Mouse (Mus musculus): ENCODE measurements around the gene Dlk1.
"Not testable (repeated sequence)": the region's sequence is repeated elsewhere in the genome, so short reads cannot be mapped to it uniquely, and the experiment has no call there.

Dlk1 gene

DNA sequence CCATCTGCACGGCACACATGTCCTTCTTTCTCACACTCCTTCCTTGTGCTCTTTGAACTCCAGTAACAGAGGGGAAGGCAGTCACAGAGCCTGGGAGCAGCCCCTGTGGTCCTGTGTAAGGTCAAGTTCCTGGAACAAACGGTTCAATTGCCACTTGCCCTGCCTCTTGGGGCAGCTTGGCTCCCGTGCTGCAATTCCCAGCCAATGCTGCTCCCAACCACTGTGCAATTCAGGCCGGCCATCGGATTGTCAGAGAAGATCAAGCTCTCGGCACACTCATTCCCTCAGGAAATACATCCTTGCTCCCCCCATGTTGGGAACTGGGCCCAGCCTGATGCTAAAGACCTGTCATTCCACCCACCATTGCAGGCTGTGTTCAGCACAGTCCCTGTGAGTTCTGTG is 21.0 kb downstream of the Dlk1 start:
- DNase-seq (ENCODE audit: low spot score in 2 of 2), result no peak

DNA sequence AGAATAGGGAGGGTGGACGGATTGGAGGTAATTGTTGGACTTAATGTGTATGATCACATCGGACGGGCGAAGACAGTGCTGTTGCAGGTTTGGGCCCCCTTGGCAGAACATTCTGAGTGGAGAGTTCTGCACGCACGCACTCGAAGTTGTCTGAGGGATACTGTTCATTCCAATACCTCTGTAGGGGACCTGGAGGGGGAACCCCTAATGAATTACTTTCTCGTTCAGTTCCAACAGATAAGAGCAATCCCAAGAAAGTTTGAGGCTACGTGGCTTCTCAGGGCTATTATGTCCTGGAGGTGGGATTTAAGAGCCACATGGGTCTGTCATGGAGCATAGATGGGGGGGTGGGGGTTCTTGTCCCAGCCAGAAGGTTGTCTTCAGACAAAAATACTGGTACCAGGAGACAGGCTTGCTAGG is 21.6 kb downstream of the Dlk1 start:
- no peak for DNase-seq (ENCODE audit: low spot score in 2 of 2)

DNA sequence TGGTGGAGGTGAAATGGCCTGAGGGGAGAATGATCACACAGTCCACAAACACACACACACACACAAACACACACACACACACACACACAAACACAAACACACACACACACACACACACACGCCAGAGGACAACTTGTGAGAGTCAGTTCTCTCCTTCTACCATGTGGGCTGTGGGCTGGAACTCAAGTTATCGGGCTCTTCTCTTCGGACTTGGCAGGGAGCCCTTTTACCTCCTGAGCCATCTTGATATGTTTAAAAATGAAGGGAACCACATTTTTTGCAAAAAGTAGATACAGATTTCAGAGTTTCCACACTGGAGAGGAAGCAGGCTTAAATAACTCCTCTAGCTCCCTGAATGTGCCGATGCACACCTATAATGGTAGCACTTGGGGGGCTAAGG is 22.9 kb downstream of the Dlk1 start:
- DNase-seq (ENCODE audit: low spot score in 2 of 2), result peak in 1 of 2 experiments; percentile 2

DNA sequence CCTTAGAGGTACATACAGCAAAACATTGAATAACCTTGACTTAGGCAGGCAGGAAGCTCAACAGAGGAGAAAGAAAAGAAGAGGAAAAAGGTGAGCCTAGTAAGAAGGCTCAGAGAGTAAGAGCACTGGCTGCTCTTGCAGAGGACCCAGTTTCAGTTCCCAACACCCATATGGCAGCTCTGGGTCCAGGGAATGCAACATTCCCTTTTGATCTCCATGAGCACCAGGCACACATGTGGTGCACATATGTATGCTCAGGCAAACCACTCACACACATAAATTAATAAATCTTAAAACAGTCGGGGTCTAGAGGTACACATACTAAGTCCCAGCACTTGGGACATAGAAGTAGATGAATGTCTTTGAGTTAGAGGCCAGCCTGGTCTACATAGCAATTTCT is 33.9 kb downstream of the Dlk1 start:
- DNase-seq (ENCODE audit: low spot score in 2 of 2), result not testable (repeated sequence)

DNA sequence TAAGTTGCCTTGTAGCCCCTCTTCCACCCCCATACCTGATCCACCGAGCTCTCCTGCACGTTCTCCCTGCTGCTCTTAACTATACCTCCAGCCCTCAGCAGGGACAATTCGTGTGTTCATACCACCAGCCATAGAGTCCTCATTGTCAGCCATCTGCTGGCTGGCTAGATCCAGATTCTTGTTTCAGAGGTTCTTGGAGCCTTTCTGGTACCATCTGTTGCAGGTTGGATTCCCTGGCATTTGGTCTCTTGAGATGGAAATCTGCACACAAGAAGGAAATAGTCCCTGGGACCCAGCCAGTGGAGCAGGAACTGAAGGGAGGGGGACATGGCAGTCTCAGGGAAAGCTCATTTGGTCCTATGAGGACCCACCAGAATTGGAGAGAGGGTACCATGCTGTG is 39.1 kb downstream of the Dlk1 start:
- DNase-seq (ENCODE audit: low spot score in 2 of 2), result no peak

DNA sequence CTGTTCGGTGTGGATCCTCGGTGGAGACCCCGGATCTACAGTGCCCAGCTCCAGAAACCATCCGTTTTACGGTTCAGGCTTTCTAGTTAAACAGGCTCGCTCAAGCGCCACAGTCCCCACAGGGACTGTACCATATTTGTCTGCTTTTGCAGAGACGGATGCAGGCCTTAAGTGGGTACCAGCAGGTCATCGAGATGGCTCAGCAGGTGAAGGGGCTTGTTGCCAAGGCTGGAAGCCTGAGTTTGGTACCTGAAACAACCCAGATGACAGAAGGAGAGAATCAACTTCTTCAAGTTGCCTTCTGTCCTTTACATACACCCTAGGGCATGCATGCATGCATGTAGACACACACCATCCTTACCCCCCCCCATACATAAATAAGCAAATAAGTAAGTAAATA is 40.8 kb downstream of the Dlk1 start:
- DNase-seq (ENCODE audit: low spot score in 2 of 2), result no peak

DNA sequence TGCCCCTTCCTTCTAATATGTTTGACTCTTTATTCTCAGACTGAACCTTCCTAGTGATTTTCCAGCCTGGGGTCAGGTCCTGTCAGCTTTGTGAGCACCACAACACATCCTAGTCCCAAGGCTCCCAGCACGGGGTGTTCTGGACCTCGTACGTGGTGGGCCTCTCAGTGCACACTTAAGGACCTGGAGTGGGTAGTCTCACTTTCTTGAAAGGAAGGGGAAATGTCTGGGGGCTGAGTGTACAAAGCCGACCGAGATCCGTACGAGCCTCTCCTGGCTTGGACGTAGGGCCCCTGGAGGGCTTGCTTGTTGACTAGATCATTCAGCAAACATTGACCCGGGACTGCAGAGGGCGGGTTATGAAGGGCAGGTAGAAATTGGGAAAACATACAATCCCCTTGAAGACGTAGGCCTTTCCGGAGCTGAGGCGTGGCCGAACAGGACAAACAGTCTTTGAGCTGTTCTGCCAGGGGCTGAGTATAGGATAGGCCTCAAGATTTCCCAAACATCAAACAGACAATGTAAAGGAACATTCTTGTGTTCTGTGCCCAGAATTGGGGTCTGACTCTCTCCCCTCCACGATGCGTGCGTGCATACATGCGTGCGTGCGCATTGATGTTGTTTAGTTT is 42.5 kb downstream of the Dlk1 start:
- DNase-seq (ENCODE audit: low spot score in 2 of 2), result no peak

DNA sequence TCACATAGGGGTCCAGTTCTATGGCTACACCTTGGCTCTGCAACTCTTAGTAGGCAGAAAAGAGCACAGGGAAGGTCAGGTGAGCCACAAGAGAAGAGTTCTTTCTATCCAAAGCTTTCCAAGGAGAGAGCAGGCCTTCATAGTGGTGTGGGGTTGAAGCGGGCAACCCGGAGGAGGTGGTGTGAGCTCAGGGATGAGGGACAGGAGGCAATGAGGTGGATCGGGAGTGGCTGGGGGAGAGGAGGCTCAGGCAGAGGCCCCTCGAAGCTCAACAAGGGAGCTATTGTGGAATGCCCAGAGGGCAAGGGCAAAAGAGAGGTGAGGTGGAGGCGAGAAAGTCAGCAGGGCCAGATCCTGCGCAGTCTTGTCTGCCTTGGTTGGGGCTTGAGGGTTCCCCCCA is 43.8 kb downstream of the Dlk1 start:
- no peak for DNase-seq (ENCODE audit: low spot score in 2 of 2)

DNA sequence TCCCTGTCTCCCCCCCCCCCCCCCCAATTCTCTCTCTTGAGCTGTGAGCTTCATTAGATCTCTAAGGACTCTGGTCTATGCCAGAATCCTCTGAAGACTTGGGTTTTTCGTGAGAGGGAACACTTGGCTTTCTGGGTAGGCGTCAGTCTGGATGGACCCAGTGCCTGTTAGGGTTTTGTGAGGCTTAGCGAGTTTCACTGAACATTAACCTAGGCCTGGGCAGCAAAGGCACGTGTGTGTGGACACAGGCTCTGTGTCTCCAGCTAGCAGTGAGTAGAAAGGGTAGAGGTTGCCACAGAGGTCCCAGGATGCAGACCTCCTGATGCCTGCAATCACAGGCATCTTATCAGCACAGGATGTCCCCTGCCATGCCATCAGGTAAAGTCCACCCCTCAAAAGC is 48.4 kb downstream of the Dlk1 start:
- DNase-seq (ENCODE audit: low spot score in 2 of 2), result no peak

DNA sequence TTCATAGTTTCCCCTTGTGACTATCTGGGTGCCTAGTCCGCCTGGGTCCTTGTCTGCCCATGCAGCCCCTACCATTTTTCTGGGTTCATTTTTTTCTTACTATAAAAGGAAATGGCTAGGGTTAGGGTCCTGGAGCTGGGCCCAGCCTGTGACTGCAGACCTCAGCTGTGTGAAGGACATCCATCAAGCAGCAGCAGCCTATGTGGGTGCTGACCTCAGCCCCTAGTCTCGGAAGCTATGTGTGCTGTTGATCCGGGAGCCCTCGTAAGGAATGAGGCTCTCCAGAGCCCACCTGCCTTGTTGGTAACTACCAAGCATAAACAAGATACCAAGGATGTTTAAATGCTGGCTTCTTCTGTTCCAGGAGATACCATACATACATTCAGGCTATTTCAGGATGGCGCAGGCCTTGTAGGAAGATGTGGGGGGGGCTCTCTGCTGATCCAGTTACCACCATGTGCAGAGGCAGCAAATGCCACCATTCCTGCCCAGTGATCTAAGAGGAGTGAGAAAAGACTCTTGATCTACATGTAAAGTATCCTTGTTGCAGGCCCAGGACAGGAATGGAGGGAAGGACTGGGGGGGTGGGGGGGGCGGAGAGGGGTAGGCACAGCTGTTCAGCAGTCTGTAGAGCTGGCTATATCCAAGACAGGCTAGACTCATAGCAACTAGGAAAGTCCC is 49.9 kb downstream of the Dlk1 start:
- no peak for DNase-seq (ENCODE audit: low spot score in 2 of 2)

DNA sequence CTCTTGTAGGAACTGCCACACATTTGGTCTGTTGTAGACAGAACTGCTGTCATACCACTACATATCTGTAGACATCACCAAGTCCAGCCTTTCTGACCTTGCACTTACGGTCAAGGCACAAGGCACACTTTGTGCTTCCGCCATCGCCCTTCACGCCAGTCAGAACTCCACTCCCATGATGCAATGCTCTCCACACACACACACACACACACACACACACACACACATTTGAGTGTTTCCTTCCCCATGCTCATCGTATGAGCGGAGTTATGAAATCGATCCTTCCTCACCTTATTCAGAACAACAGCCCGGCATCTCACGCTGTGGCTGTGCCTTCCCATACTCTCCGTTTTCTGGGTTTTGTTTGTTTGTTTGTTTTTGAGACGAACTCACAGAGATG is 55.1 kb downstream of the Dlk1 start:
- DNase-seq (ENCODE audit: low spot score in 2 of 2), result no peak

DNA sequence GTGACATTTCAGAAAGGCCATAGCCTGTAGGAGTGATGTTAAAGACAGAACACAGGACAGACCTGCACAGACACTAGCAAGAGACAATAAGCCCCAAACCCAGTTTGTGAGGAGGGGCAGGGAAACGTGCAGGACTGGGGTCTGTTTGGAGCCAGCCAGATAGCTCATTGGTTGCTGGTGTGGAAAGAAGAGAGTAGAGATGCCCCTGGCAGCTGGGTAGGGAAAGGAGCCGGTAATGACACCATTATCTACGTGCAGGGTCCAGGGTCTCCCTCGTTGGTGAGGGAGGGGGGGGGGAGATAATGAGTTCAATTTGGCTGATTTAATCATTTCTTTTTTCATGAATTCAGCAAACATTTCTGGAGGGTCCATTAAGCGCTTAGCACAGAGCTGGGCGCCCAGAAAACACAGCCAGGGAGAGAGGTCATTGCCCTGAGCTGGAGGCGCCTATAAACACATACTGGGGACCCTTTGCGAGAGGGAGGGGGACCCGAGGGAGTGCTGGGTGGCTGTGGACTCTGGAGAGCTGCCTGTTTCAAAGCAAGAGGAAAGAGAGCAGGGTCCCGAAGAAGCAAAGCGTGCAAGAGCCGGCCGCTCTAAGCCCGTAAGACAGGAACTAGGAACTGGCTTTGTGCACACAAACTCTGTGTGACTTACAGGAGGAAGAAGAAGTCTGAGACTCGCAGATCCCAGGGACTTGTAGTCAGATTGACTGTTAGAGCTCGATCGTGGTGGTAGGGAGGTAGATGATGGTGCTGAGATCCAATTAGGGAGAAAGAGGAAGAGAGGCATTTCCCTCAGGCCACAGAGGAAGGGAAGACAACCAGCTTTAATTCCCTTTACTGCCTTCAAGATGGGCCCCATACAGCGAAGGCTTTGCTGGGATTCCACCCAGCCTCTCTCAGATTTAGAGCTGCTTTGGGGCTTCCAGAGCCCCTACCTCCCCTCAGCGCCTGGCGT is 56.2 kb downstream of the Dlk1 start:
- DNase-seq (ENCODE audit: low spot score in 2 of 2), result no peak

DNA sequence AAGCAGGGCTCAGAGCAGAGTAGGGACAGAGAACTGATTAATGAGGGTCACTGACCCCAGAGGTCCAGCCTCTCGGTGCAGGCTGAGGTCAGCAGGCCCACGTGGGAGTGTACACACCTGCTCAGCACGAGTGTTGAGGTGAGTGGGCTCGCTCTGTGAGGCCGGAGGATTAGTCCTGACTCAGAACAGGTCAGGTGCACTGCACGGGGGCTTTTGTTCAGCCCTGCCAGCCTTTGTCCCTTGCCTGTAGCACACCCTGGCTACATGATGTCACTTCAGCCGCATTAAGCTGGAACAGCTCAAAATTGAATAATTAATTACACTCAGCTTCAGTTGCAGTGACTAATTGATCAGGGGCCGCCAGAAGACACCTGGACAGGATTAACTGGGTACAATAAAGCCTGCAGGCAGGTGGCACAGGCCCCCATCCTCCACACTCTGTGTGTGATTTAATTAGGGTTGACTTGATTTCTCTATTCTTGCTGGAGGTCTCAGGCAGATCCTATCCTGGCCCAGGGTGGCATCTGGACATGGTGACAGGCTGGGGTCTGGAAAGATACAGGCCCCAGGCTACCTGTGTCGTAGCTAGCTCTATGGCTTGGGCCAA is 57.0 kb downstream of the Dlk1 start:
- no peak for DNase-seq (ENCODE audit: low spot score in 2 of 2)

DNA sequence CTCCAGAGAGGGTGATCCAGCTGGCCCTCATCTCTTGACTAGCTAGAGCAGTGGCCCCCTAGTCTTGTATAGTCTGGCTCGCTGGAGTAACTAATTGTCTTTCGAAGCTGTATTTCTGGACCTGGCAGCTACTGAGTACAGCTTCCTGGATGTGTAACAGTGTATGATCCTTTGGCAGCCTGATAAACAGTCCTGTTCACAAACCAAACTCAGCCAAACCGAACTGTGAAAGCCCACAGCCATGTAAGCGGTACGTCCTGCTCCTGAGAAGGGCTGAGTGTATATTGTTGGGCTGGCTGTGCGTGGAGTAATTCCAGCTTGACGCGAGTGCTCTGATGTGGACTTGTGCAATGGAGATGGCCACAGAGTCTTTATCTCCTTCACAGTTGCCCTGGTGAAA is 57.6 kb downstream of the Dlk1 start:
- DNase-seq (ENCODE audit: low spot score in 2 of 2), result no peak

DNA sequence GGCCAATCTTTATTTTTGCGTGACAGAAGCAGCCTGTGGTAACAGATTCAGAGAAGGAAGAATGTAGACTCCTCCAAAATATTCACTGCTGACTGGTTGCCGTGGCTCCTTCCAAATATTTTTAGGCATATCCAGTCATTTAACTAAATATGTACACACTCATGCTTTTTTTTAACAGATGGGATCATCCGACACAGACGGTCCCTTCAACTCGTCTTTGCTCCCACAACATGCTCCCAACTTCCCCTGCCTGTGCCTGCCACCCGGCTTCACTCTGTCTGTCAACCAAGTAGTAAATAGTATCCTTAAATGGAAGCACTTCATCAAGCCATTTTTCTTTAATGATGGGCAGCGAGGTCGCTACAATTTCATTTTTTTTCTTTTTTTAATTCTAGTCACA is 58.8 kb downstream of the Dlk1 start:
- peak in 1 of 2 experiments; percentile 19 for DNase-seq (ENCODE audit: low spot score in 2 of 2)

DNA sequence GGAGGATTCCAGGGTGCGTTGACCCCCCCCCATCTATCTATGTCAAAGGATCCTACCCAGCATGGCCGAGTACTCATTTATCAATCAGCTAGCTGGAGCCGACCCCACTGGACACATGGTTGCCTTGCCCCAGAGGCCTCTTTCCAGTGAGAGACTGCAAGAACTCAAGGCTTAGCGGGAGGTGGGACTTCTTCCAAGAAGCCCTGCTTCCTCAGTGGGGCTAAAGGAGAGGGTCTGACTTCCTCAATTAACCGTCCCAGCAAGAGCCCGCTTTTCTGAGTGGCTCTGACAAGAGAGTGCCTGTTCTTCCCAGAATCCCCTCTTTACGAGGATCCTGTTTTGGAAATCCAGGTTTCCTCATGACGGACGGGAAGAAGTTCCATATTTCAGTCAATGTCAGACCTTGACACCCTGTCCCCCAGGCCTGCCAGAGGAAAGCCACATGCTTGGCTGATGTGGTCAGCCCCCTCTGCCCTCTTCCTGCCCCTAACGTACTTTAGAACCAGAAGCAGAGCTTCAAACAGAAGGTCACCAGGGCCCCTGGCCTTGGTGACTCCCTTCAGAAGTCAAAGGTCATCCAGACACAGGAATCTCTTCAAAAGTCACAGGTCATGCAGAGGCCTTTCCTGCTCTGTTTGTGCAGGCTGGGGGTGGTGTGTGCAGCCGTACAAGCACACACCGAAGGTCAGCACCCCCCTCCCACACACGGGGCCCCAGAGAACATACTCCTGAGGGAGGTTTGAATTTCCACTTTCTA is 59.7 kb downstream of the Dlk1 start:
- no peak for DNase-seq (ENCODE audit: low spot score in 2 of 2)
